Mouse (Mus musculus): Measurements from ENCODE around the gene Ifna1.

The Ifna1 gene

DNA sequence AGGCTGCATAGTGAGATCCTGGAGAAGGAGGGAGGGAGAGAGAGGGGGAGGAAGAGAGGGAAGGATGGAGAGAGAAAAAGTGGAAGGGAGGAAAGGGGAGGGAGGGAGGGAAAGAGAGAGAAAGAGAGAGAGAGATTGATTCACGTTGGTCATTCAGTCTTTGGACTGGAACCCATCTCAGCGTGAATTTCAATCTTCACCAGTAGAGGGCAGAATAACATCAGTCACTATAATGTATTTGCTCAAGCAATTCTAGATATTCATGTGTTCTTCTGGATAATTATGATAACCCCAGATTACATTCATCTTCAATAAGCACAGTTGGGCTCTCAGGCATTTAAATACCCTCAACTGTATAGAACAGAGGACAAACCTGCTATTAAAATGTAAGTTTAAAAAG lies 22.8 kb downstream of the Ifna1 start:
- DNase-seq (ENCODE audit: low read depth, low spot score), result peak; percentile 54

DNA sequence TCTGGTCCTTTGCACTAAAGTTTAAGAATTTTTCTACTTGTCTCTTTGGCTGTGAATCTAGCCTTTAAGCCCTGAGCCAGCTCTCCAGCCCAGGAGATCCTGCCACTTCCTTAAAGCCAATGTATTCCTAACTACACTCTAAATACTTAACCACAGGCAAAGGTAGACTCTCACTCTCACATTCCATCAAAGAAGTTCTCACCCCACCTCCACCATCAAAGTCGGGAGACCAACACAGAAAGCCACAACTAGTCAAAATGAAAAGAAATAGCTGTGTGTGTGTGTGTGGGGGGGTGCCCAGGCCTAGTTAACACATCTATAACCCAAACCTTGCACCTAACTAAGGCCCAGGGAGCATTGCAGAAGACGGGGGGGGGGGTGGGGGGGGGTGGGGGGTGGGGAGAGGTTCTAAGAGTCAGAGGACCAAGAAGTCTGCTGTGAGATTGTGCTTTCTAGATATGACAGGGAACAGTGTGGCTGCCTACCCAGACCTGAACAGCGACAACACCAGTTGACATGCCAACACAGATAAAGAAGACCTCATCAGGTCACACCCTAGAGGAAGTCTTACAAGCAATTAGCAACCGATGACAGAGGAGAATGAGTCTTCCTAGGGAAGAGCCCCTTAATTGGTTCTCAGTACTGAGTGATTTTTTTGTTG lies 25.7 kb downstream of the Ifna1 start:
- peak; percentile 45 for DNase-seq (ENCODE audit: low read depth, low spot score)

DNA sequence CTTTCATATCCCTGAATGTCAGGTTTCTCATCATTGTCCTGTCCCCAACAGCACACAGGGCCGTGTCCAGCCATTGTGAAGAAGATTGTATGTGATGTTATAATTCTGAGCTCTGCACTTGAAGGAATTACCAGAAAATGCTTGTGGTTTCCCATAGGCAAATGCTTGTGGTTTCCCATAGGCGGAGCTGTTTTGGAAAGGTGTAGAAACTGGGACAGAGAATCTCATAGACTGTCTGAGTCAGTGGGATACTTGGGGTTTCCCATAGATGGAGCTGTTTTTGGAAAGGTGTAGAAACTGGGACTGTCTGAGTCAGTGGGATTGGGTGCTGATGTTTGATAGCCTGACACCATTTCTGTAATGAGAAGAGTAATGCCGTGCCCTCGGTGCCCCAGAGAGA lies 26.6 kb downstream of the Ifna1 start:
- no peak for DNase-seq (ENCODE audit: low read depth, low spot score)

DNA sequence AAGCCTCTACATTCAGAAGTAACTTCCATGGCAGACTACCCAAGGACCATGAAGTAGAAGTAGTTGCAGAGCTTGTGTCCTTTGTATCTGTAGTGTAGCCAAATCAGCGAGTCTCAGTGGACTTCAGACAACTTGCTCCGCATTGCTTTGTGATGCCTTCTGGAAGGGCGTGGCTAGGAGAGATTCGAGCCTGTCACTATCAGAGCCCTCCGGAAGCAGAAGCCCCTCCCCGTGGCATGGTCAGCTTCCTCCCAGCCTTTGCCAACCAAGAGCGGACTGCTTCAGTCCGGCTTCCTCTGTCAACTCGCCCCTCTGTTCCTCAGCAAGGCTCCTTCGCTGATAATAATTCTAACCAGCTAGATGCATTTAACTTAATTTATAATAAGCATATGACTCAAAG lies 28.4 kb downstream of the Ifna1 start:
- DNase-seq (ENCODE audit: low read depth, low spot score), result no peak

DNA sequence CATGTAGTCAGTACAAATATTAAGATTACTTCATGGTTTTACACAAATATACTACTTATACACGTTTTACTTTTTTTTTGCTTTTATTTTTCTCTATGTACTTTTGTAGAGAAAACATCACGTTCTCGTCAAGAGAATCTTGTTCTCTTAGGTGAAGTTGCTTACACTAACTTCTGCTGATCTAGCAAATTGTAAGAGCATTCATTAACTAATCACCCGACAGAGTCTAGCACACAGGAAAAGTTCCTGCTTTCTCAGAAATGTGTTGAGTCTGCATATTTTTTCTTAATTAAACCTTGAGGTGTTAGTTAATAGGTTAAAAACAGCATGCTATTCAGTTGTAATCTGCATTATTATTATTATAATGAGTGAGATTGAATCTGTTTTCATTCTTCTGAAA lies 28.9 kb downstream of the Ifna1 start:
- DNase-seq (ENCODE audit: low read depth, low spot score), result no peak

DNA sequence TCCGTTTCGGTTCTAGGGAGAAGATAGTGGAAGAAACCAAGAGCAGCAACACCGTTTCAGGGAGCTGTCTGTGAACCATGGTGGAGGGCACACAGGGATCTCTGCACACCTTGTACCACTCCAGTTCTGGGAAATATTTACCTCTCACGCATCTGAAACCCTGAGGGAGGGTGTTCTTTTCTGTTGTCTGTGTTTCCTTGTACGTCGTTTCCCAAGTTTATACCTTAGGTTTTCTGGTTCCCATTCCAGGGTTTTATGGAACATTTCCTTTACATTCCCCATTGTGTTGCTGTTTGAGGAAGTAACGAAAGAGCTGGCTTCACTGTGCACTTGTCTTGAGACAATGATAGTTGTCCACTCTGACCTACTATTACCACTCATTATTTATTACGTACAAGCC lies 30.2 kb downstream of the Ifna1 start, which contains the start of gene Ifne:
Gene Ifne, minus strand, starts transcription at position 101 of the 400 bp plus-strand sequence.
- no peak for DNase-seq (ENCODE audit: low read depth, low spot score)

DNA sequence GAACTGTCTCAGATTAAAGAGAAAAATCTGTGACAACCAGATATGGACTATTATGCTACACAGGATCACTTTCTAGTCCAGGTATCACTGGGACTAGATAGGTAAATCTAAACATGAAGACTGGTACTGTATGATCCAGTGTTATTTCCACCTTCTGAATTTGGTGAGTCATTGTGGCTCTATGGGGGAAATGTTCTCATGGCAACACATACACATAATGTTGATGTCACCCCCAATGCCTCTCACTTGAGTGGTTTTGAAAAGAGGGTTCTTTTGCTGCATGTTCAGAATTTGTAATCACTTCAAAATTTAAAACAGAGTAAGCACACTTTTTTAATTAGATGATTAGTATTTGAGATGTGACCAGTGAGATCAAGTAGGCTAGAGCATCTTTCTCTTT lies 38.3 kb downstream of the Ifna1 start:
- no peak for DNase-seq (ENCODE audit: low read depth, low spot score)

DNA sequence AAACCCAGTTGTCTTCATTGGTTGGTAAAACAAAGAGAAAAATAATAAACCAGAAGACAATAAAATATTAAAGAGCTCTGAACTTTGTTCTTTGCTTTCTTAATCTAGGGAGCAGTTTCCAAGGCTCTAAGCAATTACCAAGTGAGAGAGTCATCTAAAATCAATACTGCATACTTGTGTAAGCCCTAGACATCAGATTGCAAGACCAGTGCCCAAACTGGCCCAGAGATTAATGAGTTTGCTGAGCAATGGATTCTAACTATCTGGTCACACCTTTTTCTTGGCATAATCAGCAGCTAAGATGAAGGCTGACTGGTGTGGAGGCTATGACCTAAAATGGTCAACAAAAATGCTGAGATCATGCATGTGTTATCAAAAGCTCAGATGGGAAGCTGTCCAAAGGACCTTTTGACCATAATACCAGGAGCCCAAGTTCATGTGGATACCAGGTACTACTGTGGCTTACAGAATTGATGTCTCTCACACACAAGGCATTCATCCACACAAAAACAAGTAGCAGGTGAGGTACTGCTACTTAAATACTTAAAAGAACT lies 43.4 kb downstream of the Ifna1 start:
- no peak for DNase-seq (ENCODE audit: low read depth, low spot score)
